Mouse (Mus musculus) thymus, postnatal 4 days (tissue): ENCODE measurements around the gene Sod1.
"Not testable (repeated sequence)": the region's sequence is repeated elsewhere in the genome, so short reads cannot be mapped to it uniquely, and the experiment has no call there.

Experiments
- DNase-seq: peaks from one replicate; pipeline ENCODE4 v3.0.0; 2021

Gene Sod1

DNA sequence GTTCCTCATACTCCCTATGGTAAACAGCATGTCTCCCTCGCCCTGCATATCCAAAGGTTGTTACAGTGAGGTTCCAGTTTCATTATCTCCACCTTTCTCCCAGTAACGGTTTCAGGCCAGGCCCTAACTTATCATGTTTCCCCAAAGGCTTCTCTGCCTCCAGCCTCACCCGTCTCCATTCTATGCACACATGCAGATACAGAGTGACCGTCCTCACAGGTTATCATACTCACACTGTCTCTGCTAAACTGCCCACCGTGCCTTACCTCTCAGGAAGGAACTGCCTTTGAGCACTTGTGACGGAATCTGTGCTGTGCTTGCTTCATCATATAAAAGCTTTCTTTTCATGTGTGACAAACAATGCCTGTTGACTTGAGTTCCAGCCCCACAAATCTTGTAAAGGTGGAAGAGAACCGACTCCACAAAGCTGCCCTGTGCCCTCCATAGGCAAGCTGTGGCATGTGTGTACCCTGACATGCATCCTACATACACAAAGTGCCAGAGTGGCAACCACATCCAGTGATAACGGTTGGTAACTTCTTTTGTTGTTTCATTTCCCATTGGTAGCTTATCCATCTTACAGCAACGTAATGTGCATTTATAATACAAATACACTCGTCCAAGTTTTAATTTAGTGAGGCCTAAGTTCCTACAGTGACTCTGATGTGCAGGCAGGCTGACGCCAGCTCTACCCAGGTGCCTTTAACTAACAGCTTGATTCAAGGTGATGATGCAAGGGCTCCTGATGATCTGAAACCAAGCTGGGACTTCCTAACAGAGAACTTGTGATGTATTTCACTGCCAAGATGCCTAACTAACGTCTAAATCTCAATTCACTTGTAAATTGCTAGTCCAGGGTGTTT is 6.8 kb upstream of the Sod1 start:
- DNase-seq = no peak

- DNase-seq = no peak
Observed at GRCm38 (mm10) chr16:90214731-90215565, 5.6 kb upstream of the Sod1 start.

DNA sequence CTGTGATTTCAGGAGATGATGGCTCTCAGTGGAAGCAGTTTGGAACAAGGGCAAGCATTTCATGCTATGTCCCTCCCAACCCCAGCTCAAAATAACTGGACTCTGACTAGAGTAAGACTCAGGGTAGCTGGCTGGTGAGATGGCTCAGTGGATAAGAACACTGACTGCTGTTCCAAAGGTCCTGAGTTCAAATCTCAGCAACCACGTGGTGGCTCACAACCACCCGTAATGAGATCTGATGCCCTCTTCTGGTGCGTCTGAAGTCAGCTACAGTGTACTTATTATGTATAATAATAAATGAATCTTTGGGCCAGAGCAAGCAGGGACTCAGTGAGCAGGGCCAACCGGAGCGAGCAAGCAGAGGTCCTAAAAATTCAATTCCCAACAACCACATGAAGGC is 4.7 kb upstream of the Sod1 start:
- DNase-seq = not testable (repeated sequence)

DNA sequence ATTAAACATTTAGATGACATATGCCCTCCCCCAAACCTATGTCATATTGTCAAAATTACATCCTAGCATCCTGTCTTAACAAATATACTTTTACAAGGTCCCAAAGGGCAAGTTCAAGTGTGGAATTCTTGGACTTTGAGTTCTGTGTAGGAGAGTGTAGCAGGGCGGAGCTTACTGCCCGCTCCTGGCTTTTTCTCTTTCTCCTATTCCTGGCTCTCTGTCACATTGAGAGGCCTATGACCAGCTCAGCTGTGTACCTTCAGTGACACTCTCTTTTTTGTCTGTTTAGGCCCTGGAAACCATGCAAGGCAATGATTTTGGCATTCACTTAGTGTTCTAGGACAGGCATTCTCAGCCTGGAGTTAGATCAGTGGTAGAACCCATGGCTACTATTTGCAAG is 4.1 kb upstream of the Sod1 start:
- DNase-seq = no peak

DNA sequence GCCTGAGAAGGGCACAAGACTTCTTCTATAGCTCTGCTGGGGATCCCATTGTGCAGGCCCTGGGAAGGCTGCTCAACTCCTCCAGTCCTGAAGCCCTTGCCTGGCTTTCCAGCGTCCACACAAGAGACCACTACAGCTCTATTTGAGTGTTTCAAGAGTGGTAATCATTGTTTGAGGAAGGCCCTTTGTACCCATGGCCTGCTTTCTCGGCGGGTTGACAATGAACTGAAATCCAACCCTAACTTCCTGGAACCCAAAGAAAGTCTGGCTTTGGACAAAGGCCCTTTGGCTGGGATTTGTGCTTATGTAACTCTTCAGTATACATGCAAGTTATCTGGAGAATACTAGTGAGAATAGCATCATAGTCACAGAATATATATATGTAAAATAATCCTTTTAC is 3.2 kb upstream of the Sod1 start:
- no peak for DNase-seq

- no peak for DNase-seq
Observed at GRCm38 (mm10) chr16:90217926-90218325, 2.6 kb upstream of the Sod1 start.

GRCm38 (mm10) chr16:90219445-90219844 is 1.1 kb upstream of the Sod1 start:
- DNase-seq = not testable (repeated sequence)

DNA sequence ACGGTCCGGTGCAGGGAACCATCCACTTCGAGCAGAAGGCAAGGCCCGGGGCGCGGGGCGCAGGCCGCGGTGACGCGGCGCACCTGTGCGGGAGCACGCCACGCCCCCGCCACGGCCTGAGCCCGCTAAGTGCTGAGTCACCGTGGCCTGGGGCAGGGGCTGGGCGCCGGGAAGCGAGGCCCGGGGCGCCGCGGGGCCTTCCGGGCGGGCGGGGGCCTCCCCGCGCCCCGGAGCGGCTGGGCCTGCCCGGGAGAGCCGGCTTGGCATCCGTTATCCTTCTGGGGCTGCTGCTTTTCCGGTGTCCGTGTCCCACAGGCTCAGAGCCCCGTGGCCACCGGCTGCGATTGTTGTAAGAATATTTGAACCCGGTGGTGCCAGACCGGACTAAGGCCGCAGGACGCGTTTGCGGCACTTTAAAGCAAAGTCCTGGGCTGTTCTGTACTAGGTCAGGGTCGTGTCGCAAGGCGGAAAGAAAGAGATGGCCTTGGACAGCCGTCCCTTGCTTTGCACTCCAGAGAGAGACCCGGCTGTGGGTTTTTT is 408 bp downstream of the Sod1 start:
- DNase-seq = no peak

GRCm38 (mm10) chr16:90221441-90222070 is 1.0 kb downstream of the Sod1 start:
- DNase-seq = no peak

- no peak for DNase-seq
Observed at GRCm38 (mm10) chr16:90229897-90230296, 9.3 kb downstream of the Sod1 start.

GRCm38 (mm10) chr16:90231302-90231701 is 10.7 kb downstream of the Sod1 start:
- DNase-seq = no peak

GRCm38 (mm10) chr16:90233702-90234101 is 13.1 kb downstream of the Sod1 start:
- DNase-seq = no peak

DNA sequence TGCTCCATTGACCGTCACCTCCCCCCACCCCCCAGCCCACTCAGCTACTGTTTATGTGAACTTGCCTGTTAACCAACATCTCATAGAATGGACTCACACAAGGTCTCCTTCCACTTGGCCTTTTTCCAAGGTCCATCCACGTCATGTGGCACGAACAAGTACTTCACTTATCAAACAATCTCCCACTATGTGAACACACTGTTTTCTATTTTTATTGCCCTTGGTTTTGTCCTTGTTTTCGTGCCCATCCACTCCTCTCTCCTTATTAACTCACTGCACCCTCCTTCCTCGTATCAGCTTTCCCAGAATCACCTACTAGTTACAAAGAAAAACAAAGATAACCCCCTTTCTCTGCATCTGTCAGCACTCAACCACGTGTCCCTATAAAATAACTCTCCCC is 14.1 kb downstream of the Sod1 start:
- no peak for DNase-seq

DNA sequence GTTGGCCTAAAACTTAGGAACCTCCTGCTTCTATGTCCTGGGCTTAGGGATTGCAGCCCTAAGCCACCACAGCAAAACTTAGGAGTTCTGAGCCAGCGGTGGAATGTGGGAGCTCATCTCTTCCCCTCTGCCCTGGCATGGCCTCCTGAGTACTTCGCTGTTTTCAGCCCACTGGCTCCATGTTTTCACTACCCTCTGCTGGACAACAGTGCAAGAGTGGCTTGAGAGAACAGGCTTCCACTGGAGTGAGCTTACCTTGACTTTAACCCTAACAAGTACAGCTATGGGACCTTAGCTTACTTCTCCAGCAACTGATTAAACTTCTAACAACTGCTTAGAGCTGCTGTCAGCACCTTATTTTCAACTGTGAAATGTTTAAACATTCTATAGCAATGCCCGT is 14.6 kb downstream of the Sod1 start:
- DNase-seq = no peak

- no peak for DNase-seq
Observed at GRCm38 (mm10) chr16:90239128-90239746, 18.7 kb downstream of the Sod1 start.

GRCm38 (mm10) chr16:90241875-90242274 is 21.3 kb downstream of the Sod1 start:
- no peak for DNase-seq

- no peak for DNase-seq
Observed at GRCm38 (mm10) chr16:90242426-90243304, 22.1 kb downstream of the Sod1 start.

GRCm38 (mm10) chr16:90250099-90250498 is 29.5 kb downstream of the Sod1 start:
- no peak for DNase-seq

DNA sequence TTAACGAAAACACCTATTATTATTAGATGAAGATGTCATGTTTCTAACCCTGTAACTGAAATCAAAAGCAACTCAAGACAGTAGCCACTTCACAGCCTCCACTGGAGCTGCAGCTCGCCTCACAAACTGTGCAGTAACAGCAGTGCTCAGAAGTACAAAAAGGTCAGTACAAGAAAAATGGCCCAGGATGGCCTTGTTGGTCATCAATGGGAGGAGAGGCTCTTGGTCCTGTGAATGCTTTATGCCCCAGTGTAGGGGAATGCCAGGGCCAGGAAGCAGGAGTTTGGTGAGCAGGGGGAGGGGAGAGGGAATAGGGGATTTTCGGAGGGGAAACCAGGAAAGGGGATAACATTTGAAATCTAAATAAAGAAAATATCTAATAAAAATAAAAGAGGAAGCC is 30.7 kb downstream of the Sod1 start:
- DNase-seq = not testable (repeated sequence)

DNA sequence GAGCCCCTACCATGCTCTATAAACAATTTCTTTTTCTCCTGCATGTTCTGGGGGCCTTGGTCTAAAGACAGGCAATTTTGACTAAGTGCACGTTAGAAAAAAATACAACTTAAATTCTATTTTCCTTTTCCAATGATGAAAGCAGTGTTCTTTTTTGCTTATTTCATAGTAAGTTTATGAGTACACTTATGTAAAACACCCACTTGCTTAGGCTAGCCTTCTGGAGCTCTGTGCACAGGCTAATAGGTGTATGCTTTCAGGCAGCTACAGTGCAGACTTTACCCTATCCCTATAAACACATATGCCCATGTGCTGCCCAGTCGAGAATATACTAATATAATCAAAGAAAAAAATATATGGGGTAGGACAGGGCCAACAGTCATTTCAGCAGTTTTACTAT is 32.0 kb downstream of the Sod1 start:
- no peak for DNase-seq

GRCm38 (mm10) chr16:90258950-90259349 is 38.4 kb downstream of the Sod1 start:
- DNase-seq = no peak

DNA sequence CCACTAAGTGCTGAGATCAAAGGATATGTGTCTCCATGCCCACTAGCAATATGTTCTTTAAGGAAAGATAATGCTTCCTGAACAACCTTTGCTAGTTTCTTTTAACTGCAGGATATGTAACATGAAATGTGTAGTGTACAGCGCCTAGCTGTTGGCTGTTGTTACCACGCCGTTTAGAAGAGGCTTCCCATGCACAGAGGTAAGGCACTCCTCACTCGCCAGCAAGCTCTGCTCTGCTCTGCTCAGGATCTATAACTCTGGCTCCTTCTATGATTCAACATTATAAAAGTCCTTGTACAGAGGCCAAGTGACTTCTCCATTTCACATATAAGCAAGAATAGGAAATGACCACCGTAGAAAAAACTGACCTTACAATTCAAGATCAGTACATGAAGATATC is 39.1 kb downstream of the Sod1 start:
- no peak for DNase-seq
